Mouse (Mus musculus): ENCODE results near the gene Rbp7.
"Not testable (repeated sequence)": the region's sequence is repeated elsewhere in the genome, so short reads cannot be mapped to it uniquely, and the experiment has no call there.

Rbp7 gene

DNA sequence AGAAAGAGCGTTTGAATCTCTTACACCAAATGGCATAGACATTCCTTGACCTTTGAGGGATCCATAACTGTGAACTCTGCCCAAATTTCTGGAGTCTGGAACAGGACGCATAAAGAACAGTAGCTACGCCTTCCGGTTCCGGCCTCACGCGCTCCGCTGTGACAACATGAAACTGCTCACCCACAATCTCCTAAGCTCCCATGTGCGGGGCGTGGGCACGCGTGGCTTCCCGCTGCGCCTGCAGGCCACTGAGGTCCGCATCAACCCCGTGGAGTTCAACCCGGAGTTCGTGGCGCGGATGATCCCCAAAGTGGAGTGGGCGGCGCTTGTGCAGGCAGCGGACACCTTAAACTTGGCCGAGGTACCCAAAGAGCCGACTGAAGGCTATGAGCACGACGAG, 2.4 kb upstream of the Rbp7 start:
- DNase-seq (ENCODE audit: low read depth, low spot score), result not testable (repeated sequence)

DNA sequence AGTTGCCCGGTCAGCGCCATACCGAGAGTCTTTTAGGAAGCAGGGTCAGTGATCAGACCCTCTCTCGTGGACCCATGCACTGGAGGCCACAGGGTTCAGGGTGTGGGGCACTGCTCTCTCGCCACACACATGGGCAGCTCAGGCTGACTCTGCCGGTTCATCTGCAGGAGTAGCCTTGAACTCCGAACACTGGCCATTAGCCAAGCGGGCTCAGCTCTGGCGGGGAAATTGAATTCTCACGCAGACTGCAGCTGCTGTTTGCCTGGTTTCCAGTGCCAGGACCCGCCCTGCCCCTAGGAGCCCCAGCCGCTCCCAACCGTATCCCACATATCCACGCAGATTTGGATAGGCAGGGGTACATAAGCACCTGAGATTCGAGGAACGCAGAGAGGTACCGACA, 515 bp downstream of the Rbp7 start:
- no peak for DNase-seq (ENCODE audit: low read depth, low spot score)

DNA sequence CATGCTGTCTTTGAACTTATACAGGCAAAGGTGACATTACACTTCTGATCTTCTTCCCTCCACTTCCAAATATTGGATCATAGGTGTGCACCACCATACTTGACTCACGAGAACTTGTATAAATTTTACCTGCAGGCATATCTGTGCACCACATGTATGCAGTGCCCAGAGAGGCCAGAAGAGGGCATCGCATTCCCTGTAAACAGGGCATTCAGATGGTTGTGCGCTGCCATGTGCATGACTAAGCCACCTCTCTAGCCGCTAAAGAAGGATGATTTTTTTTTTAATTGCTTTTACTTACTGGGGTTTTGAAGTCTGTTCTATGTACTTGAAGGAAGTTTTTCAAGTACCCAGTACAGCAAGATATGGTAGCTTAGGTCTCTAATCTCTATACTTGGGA, 1.1 kb downstream of the Rbp7 start:
- peak; percentile 79 for DNase-seq (ENCODE audit: low read depth, low spot score)

DNA sequence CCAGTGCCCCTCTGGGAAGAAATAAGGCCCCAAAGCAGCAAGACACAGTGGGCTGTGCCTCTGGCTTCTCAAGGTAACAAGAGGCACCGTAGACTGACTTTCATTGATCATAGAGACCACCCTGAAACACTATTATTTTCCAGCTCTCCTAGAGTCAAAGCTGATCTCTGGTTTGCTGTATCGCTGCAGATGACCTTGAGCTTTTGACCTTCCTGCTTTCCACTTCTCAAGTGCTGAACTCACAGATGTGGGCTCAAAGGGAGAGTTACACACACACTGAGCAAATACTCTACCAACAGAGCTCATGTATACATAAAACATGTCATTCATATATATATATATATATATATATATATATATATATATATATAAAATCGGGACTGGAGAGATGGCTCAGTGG, 4.1 kb downstream of the Rbp7 start:
- DNase-seq (ENCODE audit: low read depth, low spot score), result no peak

DNA sequence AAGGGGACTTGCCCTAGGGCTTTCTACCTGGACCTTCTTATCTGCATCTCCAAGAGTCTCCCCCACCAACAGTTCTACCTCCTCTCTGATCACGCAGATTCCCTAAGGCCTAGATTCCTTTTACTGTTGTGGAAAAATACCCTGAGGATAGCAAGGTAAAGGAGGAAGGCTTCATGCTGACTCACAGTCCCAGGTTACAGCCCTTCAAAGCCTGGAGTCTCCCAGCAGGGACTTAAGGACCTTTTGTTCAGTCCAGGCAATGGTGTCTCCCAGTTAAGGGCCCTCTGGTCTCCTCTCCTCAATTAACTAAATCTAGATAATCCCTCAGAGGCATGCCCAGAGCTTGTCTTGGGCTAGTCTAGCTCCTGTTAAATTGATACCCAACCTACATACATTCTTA, 8.5 kb downstream of the Rbp7 start:
- no peak for DNase-seq (ENCODE audit: low read depth, low spot score)

DNA sequence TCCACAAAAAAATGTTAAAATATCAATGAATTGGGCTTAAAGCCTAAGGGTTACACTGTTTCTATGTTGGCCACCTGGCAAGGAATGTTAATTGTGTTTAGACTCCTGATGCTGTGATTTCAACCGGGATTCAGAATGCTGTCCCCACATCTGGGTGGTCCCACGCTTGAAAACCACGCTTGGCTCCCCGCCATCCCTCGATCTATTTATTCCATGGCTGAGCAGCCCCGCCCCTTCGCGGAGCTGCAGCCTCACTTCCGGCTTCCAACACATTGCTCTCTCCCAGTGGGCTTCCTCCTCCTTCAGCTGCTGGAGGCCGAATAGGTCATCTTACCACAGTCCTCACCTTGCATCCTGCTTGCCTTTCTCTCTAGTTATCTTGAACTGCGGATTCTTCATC, 8.9 kb downstream of the Rbp7 start:
- peak; percentile 44 for DNase-seq (ENCODE audit: low read depth, low spot score)

DNA sequence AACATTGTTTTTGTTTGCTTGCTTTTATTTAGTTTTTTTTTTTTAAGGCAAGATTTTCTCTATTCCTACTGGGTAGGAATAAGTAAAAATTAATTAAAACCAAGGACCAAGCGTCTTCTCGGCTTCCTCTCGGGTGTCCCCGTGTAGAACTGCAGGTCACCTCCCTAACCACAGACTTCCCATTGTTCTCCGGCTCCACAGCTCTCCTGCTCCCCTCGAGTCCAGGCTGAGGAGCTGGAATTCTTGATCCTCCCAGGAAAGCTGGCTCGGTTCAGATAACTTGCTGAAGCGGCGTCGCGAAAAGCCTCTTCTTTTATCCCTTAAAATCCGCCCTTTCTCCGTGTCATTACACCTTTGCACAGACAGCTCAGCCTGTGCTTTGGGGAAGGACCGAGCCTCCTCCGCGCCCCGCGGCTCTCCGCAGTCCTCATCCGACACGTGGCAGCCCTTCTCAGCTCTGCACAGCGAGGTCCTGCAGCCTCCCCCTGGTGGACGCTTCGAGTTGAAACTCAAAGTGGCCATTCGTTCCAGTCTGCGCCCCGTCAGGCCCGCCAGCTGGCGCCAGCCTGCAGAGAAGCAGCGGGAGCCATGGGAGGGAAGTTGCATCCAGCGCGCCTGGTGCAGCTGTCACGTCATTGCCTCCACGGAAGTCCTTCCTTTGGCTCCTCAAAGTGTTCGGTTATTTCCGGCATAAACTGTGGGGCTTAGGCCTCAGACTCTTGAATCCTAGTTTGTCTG, 9.6 kb downstream of the Rbp7 start:
- peak; percentile 94 for DNase-seq (ENCODE audit: low read depth, low spot score)

DNA sequence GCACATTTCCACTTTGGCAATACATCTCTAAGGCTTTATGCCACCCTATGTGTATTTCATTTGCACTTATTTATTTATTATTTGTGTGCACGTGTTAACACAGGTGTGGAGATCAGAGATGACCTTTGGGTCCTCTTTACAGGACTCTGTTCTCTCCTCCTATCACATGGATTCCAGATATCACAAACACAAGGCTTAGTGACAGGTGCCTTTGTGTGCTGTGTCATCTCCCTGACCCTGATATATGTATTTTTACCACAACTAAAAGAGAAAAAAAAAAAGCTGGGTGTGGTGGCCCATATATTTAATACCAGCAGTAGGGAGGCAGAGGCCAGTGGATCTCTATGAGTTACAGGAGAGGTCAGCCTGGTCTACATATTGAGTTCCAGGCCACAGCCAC, 10.3 kb downstream of the Rbp7 start:
- DNase-seq (ENCODE audit: low read depth, low spot score), result no peak

DNA sequence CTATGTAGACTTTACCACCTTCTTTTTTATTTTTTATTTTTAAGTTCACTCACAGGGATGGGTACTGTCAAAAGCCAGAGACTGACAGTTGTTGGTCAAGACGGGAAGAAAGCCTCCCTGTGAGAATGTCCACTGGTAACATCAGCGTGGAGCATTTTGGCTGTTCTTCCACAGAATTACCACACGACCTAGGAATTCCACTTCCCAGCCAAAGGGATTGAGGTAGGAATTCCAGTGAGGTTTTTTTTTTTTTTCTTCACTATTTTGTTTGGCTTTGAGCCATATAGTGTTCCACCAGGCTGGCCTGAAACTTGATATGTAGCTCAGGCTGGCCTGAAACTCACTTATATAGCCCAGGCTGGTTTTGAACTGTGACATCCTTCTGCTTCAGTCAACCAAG, 12.3 kb downstream of the Rbp7 start:
- no peak for DNase-seq (ENCODE audit: low read depth, low spot score)

DNA sequence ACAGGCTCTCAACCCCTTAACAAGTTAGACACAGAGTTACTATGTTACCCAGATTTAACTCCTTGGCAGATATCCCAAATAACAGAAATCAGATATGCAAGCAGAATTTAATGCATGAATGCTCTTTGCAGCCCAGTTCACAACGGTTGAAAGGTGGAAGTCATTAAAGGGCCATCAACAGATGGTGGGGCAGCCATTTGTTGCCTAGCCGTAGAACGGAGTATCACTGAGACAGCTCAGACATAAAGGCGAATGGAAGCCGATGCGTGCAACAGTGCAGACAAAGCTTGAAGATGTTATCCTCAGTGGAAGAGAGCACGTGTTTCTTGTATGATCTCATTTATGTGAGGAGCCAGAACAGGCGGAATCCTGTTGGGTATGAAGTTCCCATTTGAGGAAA, 14.2 kb downstream of the Rbp7 start:
- no peak for DNase-seq (ENCODE audit: low read depth, low spot score)

DNA sequence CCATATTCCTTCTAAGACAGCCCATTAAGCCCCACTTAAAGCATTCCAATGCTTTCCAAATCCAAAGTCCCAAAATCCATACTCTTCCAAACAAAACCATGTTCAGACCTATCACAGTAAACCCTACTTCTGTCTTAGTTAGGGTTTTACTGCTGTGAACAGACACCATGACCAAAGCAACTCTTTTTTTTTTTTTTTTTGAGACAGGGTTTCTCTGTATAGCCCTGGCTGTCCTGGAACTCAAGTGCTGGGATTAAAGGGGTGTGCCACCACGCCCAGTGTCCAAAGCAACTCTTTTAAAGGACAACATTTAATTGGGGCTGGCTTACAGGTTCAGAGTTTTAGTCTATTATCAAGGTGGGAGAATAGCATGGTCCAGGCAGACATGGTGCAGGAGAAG, 22.9 kb downstream of the Rbp7 start:
- not testable (repeated sequence) for DNase-seq (ENCODE audit: low read depth, low spot score)

DNA sequence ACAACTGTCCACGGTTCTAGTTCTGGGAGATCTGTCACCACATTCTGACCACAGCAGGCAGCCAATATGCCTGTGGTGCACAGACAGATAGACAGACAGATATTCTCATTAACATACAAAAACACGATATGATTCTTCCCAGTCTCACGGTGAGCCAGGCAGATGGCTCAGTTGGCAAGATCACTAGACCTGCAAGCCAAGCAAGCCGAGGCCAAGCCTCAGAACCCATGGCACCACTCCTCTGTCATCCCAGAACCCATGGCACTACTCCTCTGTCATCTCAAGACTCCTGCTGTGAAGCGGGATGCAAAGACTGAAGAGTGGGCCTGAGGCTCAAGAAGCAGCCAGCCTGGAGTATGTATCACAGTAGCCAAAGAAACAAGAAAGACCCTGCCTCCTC, 25.2 kb downstream of the Rbp7 start:
- no peak for DNase-seq (ENCODE audit: low read depth, low spot score)

DNA sequence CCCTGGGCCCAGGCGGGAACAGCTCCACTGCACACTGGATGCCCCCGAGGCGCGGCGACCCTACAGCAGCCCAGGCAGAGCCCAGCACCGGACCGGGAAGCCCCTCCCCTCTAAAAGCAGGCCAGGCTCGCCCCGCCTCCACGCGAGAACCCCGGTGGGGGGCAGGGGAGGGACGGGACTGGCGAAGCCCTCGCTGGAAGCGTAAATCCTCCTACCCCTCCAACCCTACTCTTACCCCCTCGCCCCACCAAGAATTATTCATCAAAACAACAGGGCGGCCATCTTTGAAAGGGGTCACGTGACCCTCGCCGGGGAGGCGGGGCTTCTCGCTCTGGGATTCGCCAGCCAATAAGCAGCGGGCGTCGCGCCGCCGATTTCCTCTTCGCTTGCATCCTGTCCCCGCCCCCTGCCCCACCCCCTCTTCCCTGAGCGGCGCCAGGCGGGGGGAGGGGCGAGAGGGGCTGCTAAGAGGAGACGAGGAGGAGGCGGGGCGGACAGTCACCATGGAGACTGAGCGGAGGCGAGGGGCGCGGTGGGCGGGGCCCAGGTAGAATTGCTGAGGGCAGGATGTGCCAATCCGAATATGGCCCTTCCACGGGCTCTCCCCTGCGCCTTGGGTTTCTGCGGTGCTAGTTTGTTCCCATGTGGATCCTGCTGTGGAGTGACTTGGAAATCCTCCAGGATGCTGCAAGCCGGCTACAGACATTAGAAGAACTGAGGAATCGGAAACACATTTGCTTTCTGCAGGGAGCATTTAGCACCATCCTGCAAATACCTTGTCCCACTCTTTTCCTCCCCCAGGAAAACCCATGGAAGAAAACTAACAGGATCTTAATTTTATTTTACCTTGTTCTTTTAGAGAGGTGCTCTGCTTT, 28.2 kb downstream of the Rbp7 start, which contains the start of gene Ube4b:
Ube4b (minus strand) TSS at position 425 of the 875 bp plus-strand sequence.
- peak; percentile 99 for DNase-seq (ENCODE audit: low read depth, low spot score)

DNA sequence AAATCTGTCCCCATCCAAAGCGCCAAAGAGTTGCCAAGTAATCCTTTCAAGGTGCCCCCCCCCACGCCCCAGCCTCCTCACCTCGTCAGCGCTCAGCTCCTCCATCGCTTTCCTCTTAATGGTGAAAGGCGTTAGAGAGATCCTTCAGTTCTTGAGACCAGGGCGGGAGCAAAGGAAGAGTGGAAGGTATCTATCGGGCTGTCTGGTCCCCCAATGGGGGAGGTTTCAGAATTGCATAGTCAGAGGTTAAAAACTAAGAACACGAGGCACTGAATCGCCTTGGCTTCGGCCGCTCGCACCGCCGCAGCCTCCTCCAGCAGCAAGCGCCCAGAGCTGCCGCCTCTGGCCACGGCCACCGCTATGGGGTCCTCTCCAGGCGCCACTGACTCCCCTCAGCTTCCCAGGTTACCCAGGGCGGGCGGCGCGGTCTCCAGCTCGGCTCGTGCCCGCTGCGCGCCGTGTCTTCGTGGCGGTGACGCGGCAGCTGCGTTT, 28.9 kb downstream of the Rbp7 start:
- DNase-seq (ENCODE audit: low read depth, low spot score), result peak; percentile 48

DNA sequence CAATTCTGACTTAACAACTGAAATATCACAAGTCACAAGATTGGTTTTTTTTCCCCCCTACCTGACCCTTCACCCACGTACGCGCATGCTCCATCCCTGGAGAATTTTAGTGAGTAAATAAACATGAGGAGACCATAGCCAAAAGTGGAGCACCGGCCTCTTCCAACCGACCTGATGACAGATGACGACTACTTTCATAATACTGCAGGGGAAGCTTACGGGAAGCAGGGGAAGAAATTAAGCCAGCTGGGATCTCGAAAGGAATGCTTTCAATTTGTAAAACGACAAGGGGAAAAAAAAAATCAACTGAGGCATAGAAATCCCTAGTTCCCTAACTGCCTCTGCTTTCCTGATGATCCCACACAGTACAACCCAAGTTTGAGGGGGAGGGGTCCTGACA, 30.0 kb downstream of the Rbp7 start:
- DNase-seq (ENCODE audit: low read depth, low spot score), result no peak

DNA sequence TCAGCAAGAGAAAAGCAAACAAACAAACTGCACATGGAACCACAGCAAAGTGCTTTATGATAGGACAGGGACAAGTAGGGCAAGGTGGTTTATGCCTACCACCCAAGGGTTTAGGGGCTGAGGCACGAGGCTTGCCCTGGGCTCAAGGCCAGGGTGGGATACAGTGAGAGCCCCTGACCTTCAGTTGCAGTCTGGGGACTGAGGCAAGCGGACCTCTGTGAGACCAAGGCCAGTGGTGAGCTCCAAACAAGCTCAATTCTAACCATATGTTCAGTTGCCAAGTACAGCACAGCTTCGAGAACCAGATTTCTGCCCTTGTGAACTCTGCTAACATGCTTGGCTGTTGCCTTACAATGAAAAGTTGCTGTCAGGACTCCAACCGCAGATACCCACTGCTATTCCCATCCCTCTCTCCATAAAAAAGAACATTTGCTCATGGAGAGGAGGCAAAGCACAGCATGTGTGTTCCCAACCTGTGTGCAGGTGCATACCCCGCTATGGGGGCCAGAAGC, 36.9 kb downstream of the Rbp7 start:
- DNase-seq (ENCODE audit: low read depth, low spot score), result no peak

DNA sequence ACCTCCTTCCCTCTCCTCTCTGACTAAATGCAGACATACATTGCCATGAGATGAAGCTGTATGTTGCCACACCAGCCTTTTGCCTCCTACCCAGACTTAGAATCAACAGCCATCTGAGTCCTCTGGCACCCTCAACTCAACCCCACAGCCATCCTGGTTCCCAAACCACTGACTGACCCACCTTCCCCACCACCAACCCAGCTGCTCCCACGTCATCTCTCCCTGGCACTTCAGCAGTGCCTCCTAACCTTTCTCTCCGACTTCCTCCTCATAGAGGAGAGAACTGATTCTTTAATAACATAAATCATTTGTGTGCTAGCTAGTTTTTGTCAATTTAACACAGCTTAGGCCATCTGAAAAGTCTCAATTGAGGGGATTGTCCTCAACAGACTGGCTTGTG, 37.8 kb downstream of the Rbp7 start:
- no peak for DNase-seq (ENCODE audit: low read depth, low spot score)

DNA sequence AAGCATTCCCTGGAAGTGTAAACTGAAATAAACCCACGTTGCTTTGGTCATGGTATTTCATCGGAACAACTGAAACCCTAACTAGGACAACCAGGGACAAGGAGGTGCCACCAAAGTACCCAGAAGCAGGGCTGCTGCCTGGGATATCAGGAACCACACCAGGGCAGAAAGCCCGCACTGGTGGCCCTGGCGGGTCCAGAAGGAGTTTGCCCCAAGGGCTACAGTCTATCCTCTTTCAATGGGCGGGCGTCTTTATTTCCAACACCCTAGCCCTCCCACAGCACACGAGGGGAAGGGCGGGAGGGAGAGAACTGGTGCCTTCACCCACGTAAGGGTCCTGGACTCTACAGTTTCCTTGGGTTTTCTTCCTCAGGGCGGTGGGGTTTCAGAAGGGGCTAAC, 38.4 kb downstream of the Rbp7 start:
- no peak for DNase-seq (ENCODE audit: low read depth, low spot score)

DNA sequence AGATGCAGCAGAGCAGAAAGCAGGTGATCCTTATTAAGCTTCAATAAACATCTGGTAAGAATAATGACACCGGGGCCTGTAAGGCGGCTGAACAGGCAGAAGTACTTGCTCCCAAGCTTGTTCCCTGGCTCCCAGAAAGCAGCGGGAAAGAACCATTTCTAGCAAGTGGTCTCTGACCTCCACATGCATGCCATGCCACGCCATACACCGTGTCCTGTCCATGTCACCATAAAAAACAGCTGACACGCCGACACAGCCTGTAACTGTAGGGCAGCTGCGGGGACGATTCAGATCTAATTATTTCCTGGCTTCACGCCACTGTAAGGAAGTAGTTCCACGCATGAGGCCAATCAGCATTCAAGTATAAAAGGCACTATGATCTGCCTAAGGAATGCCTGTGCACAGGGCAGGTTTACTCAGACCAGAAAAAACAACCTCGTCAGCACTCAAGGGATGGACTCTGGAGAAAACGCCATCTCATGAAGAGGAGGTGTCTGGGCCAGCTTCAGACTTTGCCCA, 39.1 kb downstream of the Rbp7 start:
- DNase-seq (ENCODE audit: low read depth, low spot score), result no peak

DNA sequence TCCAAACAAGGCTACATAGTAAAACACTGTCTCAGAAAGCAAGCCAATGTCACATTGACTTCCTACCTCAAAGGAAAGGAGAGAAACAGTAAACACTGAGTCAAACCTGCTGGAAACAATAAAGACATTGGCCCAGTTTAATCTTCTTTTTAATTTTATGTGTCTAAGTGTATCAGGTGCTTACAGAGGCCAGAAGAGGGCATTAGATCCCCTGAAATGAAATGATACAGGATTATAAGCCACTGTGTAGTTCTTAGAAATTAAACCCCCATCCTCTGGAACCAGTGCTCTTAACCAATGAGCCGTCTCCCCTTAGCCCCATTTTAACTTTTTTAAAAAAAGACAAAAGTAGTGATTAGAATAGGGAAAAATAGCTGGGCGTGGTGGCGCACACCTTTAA, 40.5 kb downstream of the Rbp7 start:
- DNase-seq (ENCODE audit: low read depth, low spot score), result peak; percentile 45

DNA sequence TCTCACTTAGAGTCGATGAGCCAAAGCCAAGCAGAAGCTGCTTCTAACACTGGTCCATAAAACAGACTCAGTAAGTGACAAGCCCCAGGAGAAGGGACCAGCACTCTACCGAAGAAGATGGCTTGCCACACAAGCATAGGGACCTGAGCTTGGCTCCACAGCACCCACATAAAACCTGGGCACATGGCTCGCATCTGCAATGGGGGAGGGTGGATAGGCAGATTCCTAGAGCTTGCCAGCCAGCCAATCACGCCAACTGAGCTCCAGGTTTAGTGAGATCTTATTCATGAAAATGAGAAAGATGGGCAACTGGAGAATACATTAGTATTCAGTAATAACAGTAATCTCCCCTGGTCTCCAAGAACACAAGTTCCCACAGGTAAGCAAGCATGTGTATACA, 45.0 kb downstream of the Rbp7 start:
- no peak for DNase-seq (ENCODE audit: low read depth, low spot score)

DNA sequence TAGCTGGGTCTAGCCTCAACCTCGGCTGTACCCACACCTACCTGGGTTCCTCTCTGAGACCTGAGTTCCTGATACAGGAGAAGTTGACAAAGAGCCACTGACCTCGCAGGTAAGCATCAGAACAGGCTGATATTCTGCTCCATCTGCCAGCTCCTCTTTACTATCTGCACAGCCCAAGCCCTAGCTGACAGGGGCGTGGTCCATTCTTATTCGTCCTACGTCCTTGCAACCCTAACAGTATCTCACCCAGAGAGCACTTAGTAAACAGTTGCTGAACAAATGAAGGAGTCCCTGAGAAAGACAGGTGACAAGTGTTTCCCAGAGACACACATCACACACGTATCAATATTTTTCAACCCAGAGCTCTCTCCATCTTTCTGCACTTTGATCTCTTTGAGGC, 46.4 kb downstream of the Rbp7 start:
- DNase-seq (ENCODE audit: low read depth, low spot score), result no peak

Measured in CD4-positive, CD25-positive, alpha-beta regulatory T cell, adult 2 months (primary cell).